Mouse (Mus musculus) T-cell, adult 2 months (primary cell): ENCODE measurements around the gene Fam221b.
A peak's percentile ranks its signal among the peaks of the same experiment; 100 is the strongest.

Experiments
- DNase-seq: peaks from one replicate; pipeline ENCODE4 v3.0.0; 2022; ENCODE audit warnings: low spot score

Fam221b gene

GRCm38 (mm10) chr4:43656339-43657109 lies 12.4 kb downstream of the Fam221b start, which contains the start of gene Hint2:
Hint2 (minus strand) TSS chr4:43656466.
- DNase-seq = peak; percentile 94

DNA sequence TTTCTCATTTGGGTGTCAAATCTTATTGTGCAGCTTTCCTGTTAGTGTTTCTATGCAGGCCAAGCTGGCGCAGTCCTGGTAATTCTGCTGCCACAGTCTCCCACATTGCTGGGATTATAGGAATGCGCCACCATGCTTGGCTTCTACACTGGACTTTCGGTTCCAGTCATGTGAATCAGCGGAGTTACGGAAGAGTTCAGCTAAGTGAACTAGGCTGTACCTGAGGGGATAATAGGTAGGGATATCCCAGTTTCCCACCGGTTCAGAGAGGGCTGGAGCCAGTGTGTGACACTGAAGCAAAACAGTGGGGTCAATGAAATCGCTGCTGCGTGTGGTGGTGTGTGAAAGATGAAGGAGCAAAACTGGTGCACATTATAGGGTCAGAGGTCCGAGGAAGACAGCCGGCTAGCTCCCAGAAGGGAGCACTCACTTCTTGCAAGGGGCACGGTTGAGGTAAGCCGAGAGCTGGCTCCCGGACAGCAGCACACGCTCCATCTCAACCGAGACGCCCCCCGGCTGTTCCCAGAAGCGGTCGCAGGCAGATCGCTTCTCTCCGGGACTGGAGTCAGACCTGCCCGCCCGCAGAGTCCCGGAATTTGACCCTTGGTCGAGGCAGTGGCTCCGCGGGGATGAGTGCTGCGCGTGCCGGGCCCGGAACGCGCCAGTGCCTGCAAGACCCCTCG lies 13.1 kb downstream of the Fam221b start:
- no peak for DNase-seq

- DNase-seq = peak; percentile 39
Observed at GRCm38 (mm10) chr4:43653161-43654015, 15.6 kb downstream of the Fam221b start, which contains the start of gene Spag8. Spag8 (minus strand) TSS chr4:43653594.

DNA sequence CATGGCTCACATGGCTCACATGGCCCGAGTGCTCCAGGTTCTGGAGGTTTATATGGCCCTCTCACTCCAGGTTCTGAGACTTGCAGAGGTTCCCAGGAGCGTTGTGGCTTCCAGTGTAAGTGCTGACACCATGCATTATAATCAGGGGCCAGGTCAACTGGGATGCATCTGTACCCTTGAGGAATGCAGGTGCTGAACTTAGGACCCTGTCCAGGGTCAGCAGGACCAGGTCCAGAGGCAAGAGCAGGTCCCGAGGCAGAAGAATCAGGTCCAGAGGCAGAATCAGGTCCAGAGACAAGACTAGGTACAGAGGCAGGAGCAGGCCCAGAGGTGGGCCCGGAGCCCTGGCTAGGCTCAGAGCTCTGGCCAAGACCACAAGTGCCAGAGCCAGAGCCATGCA lies 16.2 kb downstream of the Fam221b start:
- no peak for DNase-seq

DNA sequence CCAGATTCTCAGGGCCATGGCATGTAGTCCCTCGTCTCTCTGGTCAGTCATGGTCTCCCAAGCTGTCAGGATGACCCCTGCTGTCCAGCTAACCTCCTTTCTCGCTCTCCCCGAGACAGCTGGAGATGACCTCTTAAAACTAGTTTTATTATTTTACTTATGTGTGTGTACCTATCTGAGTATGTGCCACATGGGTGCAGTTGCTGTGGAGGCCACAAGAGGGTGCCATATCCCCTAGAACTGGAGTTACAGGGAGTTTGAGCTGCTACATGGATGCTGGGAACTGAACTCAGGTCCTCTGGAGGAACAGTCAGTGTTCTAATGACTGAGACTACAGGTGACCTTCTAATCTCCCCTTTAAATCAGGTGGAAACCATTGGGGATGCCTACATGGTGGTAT lies 19.2 kb downstream of the Fam221b start:
- DNase-seq = no peak

GRCm38 (mm10) chr4:43640491-43640890 lies 28.5 kb downstream of the Fam221b start:
- DNase-seq = no peak

DNA sequence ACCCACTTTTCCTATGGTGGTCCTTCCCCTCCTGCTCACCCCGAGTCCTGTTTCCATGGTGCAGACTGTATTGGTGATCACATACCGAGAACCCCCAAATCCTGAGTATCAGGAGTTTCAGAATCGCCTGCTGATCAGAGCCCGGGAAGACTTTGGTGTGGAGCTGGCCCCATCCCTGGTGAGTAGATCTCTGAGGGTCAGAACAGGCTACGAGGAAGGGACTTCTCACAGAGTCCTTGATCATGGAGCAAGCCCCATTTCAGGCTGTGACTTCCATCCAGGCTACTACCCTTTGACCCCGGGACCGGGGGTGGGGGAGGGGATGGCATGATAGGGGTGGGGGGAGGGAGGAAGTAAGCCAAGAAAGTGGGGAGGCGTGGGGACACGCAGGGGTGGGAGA lies 28.9 kb downstream of the Fam221b start:
- no peak for DNase-seq

GRCm38 (mm10) chr4:43636751-43637150 lies 32.2 kb downstream of the Fam221b start:
- DNase-seq = no peak

DNA sequence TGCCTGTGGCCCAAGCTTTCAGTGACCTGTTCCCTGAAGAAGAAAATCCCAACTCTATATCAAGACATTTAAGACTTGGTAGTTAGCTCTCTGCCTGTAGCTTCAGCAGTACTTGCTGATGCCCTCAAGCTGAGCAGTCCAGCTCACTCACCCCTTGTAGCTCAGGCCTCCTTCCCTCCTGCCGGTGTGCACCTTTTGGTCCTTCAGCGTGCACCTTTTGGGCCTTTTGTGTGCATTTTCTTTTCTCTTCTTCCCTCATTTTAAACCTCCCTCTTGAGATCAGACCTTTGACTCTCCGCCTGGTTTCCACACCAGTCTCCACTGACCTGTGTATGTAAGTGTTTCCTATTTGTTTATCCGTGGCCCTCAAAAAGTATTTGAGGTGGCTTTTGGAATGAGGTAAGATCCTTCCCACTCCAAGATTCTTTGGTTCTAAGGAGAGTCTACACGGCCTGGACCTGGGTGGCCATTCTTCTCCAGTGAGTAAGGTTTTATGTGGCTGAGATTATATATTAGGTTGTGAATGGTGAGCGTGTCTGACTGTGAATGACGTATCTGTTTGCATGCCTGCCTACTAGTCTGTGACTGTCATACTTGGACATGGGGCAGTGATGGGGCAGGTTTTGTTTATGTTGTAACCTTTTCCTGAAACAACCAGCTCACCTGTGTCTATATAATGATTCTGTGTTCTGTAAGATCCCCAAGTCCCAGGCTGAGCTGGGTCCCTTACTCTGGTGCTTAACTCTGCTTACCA lies 34.1 kb downstream of the Fam221b start:
- DNase-seq = no peak

- no peak for DNase-seq
Observed at GRCm38 (mm10) chr4:43633736-43634135, 35.2 kb downstream of the Fam221b start.

DNA sequence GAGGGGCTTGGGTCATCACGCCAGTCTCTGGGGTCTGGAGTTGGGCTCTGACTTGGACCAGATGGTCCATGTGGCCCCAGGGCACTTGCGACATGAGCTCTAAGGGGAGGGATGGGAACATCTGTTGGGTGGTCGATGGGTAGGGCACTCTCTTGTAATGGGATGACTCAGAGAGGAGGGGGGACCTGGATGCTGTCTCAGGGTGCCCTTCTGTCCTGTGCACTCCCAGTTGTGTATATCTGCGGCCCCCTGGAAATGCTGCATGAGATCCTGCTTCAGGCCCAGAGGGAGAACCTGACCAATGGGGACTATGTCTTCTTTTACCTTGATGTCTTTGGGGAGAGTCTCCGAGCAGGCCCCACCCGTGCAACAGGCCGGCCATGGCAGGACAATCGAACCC lies 35.6 kb downstream of the Fam221b start:
- DNase-seq = no peak

DNA sequence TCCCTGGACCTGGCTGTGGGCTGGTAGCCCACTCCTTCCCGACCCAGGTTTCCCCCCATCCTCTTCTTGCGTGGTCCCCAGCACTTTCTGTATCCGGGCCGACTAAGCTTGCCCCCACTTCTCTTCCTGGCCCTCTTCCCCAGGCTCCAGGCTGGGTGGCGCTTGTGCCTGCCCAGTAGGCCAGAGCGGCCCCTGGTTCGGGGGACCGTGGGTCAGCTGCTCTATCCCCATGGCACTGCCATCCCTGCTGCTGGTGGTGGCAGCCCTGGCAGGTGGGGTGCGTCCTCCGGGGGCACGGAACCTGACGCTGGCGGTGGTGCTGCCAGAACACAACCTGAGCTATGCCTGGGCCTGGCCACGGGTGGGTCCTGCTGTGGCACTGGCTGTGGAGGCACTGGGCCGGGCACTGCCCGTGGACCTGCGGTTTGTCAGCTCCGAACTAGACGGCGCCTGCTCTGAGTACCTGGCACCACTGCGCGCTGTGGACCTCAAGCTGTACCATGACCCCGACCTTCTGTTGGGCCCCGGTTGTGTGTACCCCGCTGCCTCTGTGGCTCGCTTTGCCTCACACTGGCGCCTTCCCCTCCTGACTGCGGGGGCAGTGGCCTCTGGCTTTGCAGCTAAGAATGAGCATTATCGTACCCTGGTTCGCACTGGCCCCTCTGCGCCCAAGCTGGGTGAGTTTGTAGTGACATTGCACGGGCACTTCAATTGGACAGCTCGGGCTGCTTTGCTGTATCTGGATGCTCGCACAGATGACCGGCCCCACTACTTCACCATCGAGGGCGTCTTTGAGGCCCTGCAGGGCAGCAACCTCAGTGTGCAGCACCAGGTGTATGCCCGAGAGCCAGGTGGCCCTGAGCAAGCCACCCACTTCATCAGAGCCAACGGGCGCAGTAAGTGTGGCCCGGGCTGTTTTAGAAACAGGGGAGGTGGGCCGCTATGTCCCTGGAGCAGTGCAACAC lies 36.7 kb downstream of the Fam221b start:
- no peak for DNase-seq

DNA sequence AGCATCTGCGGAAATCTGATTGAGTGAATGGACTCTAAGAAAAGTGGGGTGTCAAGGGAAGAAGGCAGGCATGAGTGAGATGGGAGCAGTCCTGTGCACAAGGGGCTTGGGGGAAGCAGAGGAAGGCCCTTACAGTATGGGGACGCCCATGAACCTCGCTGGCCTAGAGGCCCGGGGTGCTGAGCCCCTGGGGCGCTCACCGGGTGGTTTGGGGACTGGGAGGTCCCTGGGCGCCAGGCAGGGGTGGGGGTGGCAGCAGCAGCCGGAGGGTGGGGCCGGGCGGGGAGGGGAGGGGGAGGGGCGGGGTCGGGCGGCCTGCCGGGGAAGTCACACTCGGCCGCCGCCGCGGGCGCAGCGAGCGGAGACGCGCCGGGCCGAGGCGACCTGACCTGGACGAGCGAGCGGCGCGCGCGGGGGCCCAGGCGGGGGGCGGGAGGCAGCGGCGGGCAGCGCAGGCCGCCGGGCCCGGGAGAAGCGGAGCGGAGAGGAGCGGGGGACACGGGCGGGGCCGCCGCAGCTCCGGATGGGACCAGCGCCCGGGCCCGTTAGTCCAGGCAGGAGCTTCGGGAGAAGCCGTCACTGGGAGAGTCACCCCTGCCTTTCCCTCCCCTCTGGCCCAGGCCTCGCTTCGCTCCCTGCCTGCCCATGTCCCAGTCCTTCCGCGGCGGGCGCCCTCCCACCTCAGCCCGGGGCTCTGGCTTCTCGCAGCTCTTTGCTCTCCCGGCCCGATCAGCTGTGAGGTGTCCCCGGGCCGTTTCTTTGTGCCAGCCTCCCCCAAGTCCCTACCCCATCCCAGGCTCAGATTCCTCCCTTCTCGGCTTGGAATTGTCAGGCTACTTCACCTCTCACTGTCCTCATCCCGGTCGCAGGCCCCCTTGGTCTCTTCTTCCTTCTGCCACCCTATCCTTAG lies 37.6 kb downstream of the Fam221b start, which contains the start of gene Npr2:
Gene Npr2, plus strand, starts transcription at position 890 of the 910 bp plus-strand sequence.
- DNase-seq = no peak

GRCm38 (mm10) chr4:43630671-43631045 lies 38.3 kb downstream of the Fam221b start:
- no peak for DNase-seq

- peak; percentile 66 for DNase-seq
Observed at GRCm38 (mm10) chr4:43630030-43630581, 38.8 kb downstream of the Fam221b start.

GRCm38 (mm10) chr4:43629106-43629817 lies 39.7 kb downstream of the Fam221b start:
- no peak for DNase-seq

DNA sequence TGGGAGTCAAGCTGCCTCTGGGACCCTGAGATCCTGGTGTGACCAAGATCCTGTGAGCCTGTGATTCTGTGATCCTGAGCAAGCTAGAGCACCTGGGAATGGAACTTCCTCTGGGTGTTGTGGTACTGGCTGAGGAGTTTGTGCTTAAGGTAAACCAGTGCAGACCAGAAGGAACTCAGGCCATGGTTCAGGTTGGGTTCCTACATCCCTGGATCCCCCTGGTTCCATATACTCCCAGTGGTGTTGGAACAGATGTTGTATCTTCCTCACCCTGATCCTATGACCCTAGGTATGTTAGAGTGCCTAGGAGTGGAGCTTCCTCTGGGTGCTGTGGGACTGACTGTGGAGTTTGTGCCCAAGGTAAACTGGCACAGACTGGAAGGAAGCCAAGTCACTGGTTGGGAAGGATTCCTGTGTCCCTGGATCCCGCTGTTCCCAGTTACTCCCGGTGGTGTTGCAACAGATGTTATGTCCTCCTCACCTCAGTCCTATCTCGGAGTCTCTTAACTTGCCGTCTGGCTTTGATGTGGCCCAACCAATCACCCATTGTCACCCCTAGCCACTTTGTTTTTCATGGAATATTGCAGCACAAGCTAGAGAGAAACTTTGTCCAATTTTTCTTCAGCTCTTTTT lies 48.7 kb downstream of the Fam221b start:
- no peak for DNase-seq
